Mouse (Mus musculus) kidney, postnatal 0 days (tissue): ENCODE data around the gene Trp63. TPM values are rescaled to one million over a fixed set of nuclear protein-coding genes. Genes with fewer than 3 reads are reported as not detected.

Source experiments
- ATAC-seq: fragments of 200-750 bp; cut with Nextera tagmentation; replicated peaks from 2 replicates; pipeline ENCODE4 v1.8.0; 2017; ENCODE audit warnings: low read depth, moderate number of reproducible peaks, moderate TSS enrichment, moderate library complexity; ENCODE audit not compliant: low FRiP score
- DNase-seq: peaks from one replicate; pipeline ENCODE4 v3.0.0-alpha.2; 2016; ENCODE audit warnings: low spot score
- H3K27ac ChIP-seq: fragments of 300-500 bp; sonication (generic); 2 replicates; pipeline ENCODE4 v1.5.1; 2014; ENCODE audit warnings: mild to moderate bottlenecking
- H3K27me3 ChIP-seq: fragments of 300-500 bp; sonication (generic); 2 replicates; pipeline ENCODE4 v1.6.1; 2014; ENCODE audit warnings: low read length, mixed read lengths; ENCODE audit not compliant: insufficient read depth
- H3K36me3 ChIP-seq: fragments of 300-500 bp; sonication (generic); 2 replicates; pipeline ENCODE4 v1.6.1; 2014; ENCODE audit warnings: low read length, mixed read lengths; ENCODE audit not compliant: insufficient read depth
- H3K4me1 ChIP-seq: fragments of 300-500 bp; sonication (generic); replicated peaks from 2 replicates; pipeline ENCODE4 v1.6.1; 2014; ENCODE audit warnings: antibody characterized with exemption, low read length, mixed read lengths; ENCODE audit not compliant: insufficient read depth
- H3K4me2 ChIP-seq: fragments of 300-500 bp; sonication (generic); 2 replicates; pipeline ENCODE4 v1.6.1; 2014; ENCODE audit warnings: mild to moderate bottlenecking, low read length, moderate library complexity, mixed read lengths
- H3K4me3 ChIP-seq: fragments of 300-500 bp; sonication (generic); replicated peaks from 2 replicates; pipeline ENCODE4 v1.5.1; 2014; ENCODE audit warnings: low read depth, low read length
- H3K9ac ChIP-seq: fragments of 300-500 bp; sonication (generic); 2 replicates; pipeline ENCODE4 v1.6.1; 2014; ENCODE audit warnings: low read depth, low read length
- H3K9me3 ChIP-seq: fragments of 300-500 bp; sonication (generic); replicated peaks from 2 replicates; pipeline ENCODE4 v1.6.1; 2016; ENCODE audit warnings: low read length, inconsistent platforms, mixed read lengths
- CTCF ChIP-seq: IDR thresholded peaks from 2 replicates; pipeline ENCODE4 v1.5.1; 2016; ENCODE audit warnings: antibody characterized with exemption, low read depth, mild to moderate bottlenecking, moderate library complexity
- WGBS: fragments of 180-500 bp; shearing (Covaris S2); extraction: QIAGEN DNeasy Blood & Tissue Kit; methylation state at CpG from one replicate; pipeline ENCODE4 v1.1.7; 2014; 5-methylcytosine and 5-hydroxymethylcytosine counted together
- polyA plus RNA-seq: library from polyadenylated mRNA; unstranded; fragments of >200 nt; fragmentation: Nextera tagmentation; extraction: Ambion mirVana; gene quantifications from 2 replicates; pipeline ENCODE4 v1.2.1, GENCODE M21; 2015

Gene Trp63
- polyA plus RNA-seq, 1 experiment from 2014 or later: 1.3 TPM

DNA sequence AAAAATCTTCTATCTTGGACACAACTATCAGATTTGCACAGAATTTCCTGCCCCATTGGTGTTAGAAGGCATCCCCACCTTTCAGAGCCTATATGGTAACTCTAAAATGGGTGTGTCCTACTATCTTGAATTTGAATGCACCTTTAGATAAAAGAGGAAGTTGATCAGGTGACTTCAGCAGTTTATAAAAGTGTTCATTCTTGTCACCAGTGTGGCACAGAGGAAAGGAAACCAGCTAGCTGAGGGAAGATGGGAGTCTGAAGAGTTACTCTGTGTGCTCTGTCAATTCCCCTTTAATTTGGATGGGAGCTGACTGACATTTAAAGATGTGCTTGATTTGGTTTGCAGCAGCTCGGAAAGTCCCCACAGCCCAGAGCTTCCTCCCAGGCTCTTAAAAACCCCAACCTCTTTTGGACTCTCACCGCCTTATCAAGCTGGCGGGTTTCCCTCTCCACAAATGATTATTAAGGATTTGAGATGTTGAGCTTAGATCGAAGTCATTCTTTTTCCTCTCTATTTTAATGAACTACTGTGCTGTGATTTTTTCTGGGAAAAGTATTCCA is 114.2 kb downstream of the Trp63 start:
- Histone ChIP-seq H3K4me3 (no peak overlapping the region), H3K9me3 (no peaks in the 10 kb centered on the region), H3K4me2 (no peak overlapping the region), H3K9ac (no peak overlapping the region), H3K27ac (no peak overlapping the region), H3K4me1 (no peaks in the 10 kb centered on the region), H3K27me3 (no peaks in the 10 kb centered on the region), H3K36me3 (no peaks in the 10 kb centered on the region)
- WGBS: 86% methylated on average over 4 of the region's 4 CpGs
- TF ChIP-seq CTCF: no peak
- ATAC-seq (no peak), DNase-seq (no peak)

DNA sequence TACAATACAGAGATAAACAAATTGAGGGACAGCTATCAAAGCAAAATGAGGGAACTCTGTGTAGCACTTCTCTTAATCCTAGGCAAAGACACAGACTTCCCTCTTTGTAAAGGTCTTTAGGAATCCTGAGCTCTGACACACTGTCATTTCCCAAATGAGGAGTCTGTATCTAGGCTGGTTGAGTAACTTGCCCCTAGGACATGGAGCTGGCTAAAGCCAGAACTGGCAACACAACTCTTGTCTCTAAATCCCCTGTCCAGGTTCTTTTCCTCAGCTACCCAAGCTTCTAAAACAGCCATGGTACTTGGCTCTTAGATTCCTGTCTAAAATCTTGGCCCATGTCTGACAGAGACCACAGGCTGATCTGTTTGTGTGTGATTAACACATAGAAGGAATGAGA is 116.1 kb downstream of the Trp63 start:
- no peaks in the 10 kb centered on the region for H3K9me3 ChIP-seq

DNA sequence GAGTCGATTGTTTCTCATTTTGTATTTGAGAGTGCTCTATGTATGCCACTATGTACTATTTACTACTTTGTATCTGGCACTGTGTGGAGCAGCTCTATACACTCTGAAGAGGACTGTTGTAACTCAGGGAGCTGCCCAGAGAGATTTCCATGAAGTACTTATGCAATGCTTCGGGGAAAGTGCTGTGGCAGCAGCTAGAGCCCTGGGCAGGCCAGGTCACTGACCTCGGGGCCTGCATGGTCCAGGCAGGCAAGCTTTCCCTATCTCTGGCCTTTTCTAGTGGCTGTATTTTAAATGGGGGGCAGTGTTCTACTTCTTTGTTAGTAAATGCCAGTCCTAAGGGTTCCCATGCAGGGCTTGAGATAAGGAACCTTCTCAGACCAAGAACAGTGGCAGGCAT is 121.4 kb downstream of the Trp63 start:
- H3K4me2 ChIP-seq: no peak overlapping the region
- H3K9me3 ChIP-seq: no peaks in the 10 kb centered on the region
- H3K4me3 ChIP-seq: no peak overlapping the region
- H3K27me3 ChIP-seq: no peaks in the 10 kb centered on the region
- 83% methylated on average over 3 of the region's 3 CpGs for WGBS
- no peaks in the 10 kb centered on the region for H3K4me1 ChIP-seq
- ATAC-seq: no peak
- no peak overlapping the region for H3K9ac ChIP-seq
- TF ChIP-seq CTCF: no peak
- H3K36me3 ChIP-seq: no peaks in the 10 kb centered on the region
- DNase-seq: no peak
- H3K27ac ChIP-seq: no peak overlapping the region

More for the DNA sequence above, 116.1 kb downstream of the Trp63 start:
- H3K4me3 ChIP-seq: no peak overlapping the region
- H3K4me2 ChIP-seq: no peak overlapping the region
- no peak for DNase-seq
- TF ChIP-seq CTCF: no peak
- no peaks in the 10 kb centered on the region for H3K27me3 ChIP-seq
- no peak for ATAC-seq
- H3K27ac ChIP-seq: no peak overlapping the region
- no peaks in the 10 kb centered on the region for H3K36me3 ChIP-seq
- H3K9ac ChIP-seq: no peak overlapping the region
- H3K4me1 ChIP-seq: no peaks in the 10 kb centered on the region

DNA sequence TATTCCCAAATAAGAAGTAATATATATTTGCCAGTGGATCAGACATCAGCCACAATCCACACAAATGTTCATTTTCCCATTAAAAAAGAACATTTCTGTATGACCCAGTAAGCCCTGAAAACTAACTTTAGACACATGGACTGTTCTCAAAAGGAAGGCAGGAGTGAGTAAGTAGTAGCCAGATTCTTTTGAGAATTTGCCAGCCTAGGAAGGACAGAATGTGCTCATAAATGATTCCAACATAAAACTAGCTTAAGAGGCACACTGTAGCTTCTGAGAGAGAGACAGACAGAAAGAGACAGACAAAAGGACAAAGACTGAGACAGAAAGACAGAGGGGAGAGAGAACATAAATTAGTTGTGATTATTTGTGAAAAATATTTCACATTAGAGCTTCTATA is 123.6 kb downstream of the Trp63 start:
- no peaks in the 10 kb centered on the region for H3K27me3 ChIP-seq
- no peak overlapping the region for H3K4me2 ChIP-seq
- no peak overlapping the region for H3K9ac ChIP-seq
- H3K9me3 ChIP-seq: no peaks in the 10 kb centered on the region
- TF ChIP-seq CTCF: no peak
- DNase-seq: no peak
- no peak overlapping the region for H3K4me3 ChIP-seq
- no peaks in the 10 kb centered on the region for H3K36me3 ChIP-seq
- no peak for ATAC-seq
- no peaks in the 10 kb centered on the region for H3K4me1 ChIP-seq
- no peak overlapping the region for H3K27ac ChIP-seq

DNA sequence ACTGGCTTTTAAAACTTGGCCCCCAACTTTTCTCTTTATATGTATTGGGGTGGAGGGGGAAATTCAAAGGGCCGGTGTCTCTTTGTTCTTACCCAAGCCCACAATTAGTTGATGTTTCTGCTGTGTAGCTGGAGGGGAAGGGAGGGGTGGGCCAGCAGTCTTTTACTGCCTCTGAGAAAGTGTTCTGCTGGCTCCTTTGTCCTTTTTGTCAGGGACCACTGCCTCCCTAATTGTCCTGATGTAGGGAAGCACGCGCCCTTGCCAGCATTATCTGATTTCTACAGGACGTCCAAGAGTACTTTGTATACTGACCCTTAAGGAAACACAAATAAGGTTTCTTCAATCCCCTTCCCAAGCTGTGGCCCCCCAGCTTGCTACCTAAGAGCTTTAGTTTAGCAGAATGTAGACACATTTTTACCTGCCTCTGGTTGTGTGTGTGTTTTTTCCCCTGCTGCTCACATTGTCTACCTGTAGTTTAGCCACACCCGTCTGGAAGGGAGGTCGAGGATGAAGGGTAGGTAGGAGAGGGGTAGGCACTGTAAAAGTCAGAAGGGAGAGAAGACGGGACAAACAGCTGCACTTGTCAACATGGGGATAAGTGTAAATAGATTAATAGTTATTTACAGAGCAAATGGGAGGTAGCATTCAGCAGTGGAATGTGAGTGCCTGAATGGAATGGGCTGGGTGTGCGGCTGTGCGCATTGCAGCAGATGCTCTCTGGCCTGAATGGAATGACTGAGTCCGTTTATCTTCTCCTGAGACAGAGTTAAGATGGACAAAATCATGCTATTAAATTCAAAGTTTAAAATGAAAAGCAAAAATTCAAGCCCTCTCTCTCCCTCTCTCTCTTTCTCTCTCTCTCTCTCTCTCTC is 134.4 kb downstream of the Trp63 start:
- Histone ChIP-seq H3K36me3 (no peaks in the 10 kb centered on the region), H3K27ac (no peak overlapping the region), H3K9me3 (no peaks in the 10 kb centered on the region), H3K9ac (no peak overlapping the region), H3K4me3 (no peak overlapping the region), H3K27me3 (no peaks in the 10 kb centered on the region), H3K4me1 (no peaks in the 10 kb centered on the region), H3K4me2 (no peak overlapping the region)
- TF ChIP-seq CTCF: no peak
- no peak for ATAC-seq
- peak; percentile 57 for DNase-seq
- 21% methylated on average over 10 of the region's 10 CpGs for WGBS

DNA sequence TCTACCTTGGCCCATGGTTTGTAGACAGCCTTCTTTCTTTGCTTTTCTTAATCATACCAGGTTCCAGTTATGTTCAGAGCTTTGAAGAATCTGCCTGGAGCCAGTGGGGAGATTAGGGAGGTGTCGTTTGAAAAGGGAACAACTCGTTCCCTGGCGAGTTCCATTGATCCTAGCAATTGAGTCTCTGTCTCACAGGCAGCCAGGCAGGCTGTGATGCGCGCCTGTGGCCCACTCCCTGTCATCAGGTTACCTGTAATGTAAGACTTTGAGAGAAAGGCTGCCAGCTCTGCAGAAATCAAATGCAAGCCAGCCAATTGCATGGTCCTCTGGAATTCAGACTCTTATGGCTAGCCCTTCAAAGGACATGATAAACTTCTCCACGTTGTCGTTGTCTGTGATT is 142.5 kb downstream of the Trp63 start:
- whole genome bisulfite sequencing: 41% methylated on average over 7 of the region's 7 CpGs
- no peak overlapping the region for H3K4me2 ChIP-seq
- no peak overlapping the region for H3K4me3 ChIP-seq
- H3K36me3 ChIP-seq: no peaks in the 10 kb centered on the region
- DNase-seq (peak; percentile 18), ATAC-seq (no peak)
- TF ChIP-seq CTCF: no peak
- no peaks in the 10 kb centered on the region for H3K4me1 ChIP-seq
- H3K9ac ChIP-seq: no peak overlapping the region
- H3K9me3 ChIP-seq: no peaks in the 10 kb centered on the region
- H3K27me3 ChIP-seq: no peaks in the 10 kb centered on the region
- no peak overlapping the region for H3K27ac ChIP-seq
